Mouse (Mus musculus) lung, adult 2 months (tissue): ENCODE results near the gene Gm5134.

Source experiments
- CTCF ChIP-seq: fragments of 200-500 bp; IDR thresholded peaks from 2 replicates; pipeline ENCODE4 v1.5.1; 2011; ENCODE audit warnings: mild to moderate bottlenecking, low read length, control low read depth; ENCODE audit not compliant: insufficient read depth
- POLR2A ChIP-seq: fragments of 200-500 bp; IDR thresholded peaks from 2 replicates; pipeline ENCODE4 v1.6.1; 2011; ENCODE audit warnings: low read depth, mild to moderate bottlenecking, control low read depth, low read length, borderline replicate concordance; ENCODE audit errors: extremely low read depth

GRCm38 (mm10) chr10:75950791-75951210 lies 3.5 kb upstream of the Gm5134 start:
- TF ChIP-seq CTCF: no peak
- TF ChIP-seq POLR2A: peak; percentile 25; the same call in 1 of the 2 replicates
